ENCODE assay signal across 9 mouse cellular contexts in genomic region chr12:71885717-71886116, GRCm38 (mm10). TPM values are rescaled to one million over a fixed set of nuclear protein-coding genes. Genes with fewer than 3 reads are reported as not detected.
A peak's percentile ranks its signal among the peaks of the same experiment; 100 is the strongest.
DNase-seq lines count a peak whose midpoint lies in the region; ATAC-seq and TF ChIP-seq lines count a peak whose summit lies in the region.
"Had no signal": no experiment of that assay in that cellular context is flagged by ENCODE, and none has a peak within 500 bp of the region (broad histone marks: within the 10 kb centered on the region; RNA-seq: fewer than 3 reads in every experiment).

No protein-coding gene starts in this region.

- intact Hi-C loops in gastrocnemius, adult 2 months (cut with DNase I): loop anchor here (2.0 to 5.0 kb wide), 3 partner anchors 21 to 92 kb away; partner anchors contain the start of gene Daam1
- intact Hi-C loops in gastrocnemius, postnatal 36 days (cut with DNase I): no loop called here

- H3K4me2 ChIP-seq in heart, embryonic 16.5 days (ENCODE audit: low read depth, low read length): peak overlapping the region; percentile 50
- peak overlapping the region; percentile 15 for H3K4me2 ChIP-seq in lung, embryonic 16.5 days (ENCODE audit: low read depth, low read length)
- H3K4me2 ChIP-seq: midbrain, embryonic 12.5 days had no signal

- H3K27me3 ChIP-seq in heart, embryonic 16.5 days (ENCODE audit: control insufficient read depth, insufficient read depth, low read length): no peaks in the 10 kb centered on the region
- H3K27me3 ChIP-seq in lung, embryonic 16.5 days (ENCODE audit: control insufficient read depth, insufficient read depth, low read depth, low read length): no peaks in the 10 kb centered on the region
- H3K27me3 ChIP-seq: midbrain, embryonic 12.5 days had no signal

- DNase-seq in gastrocnemius, adult 2 months: peak; percentile 55
- DNase-seq in gastrocnemius, postnatal 36 days: no peak
- peak; percentile 48 for DNase-seq in NIH3T3 (ENCODE audit: low read depth)
- no peak for DNase-seq in cerebellum, adult 9-11 months
- no peak for DNase-seq in frontal cortex, postnatal 10 days (ENCODE audit: low spot score in 2 of 2)
- no peak for DNase-seq in thymus, postnatal 0 days (ENCODE audit: low spot score)

- 0 out of 2 replicates have a peak, but pooled peaks cover 3% of the 10 kb centered on the region for H3K36me3 ChIP-seq in heart, embryonic 16.5 days (ENCODE audit: control insufficient read depth, insufficient read depth)
- no peaks in the 10 kb centered on the region for H3K36me3 ChIP-seq in lung, embryonic 16.5 days (ENCODE audit: control insufficient read depth, insufficient read depth, low read length)
- H3K36me3 ChIP-seq: midbrain, embryonic 12.5 days had no signal

- peak overlapping the region; percentile 56 for H3K4me3 ChIP-seq in gastrocnemius, adult 2 months
- H3K4me3 ChIP-seq in heart, embryonic 16.5 days (ENCODE audit: low read length): peak overlapping the region; percentile 24
- no peak overlapping the region for H3K4me3 ChIP-seq in lung, embryonic 16.5 days (ENCODE audit: low read length)
- H3K4me3 ChIP-seq: midbrain, embryonic 12.5 days had no signal

- TF ChIP-seq CTCF in gastrocnemius, adult 2 months (IDR thresholded peaks at IDR 0.05): no peak

- H3K9ac ChIP-seq in heart, embryonic 16.5 days (ENCODE audit: low read length): peak overlapping the region; percentile 55
- H3K9ac ChIP-seq in lung, embryonic 16.5 days (ENCODE audit: low read length): no peak overlapping the region
- H3K9ac ChIP-seq: midbrain, embryonic 12.5 days had no signal

- H3K27ac ChIP-seq in gastrocnemius, adult 2 months: peak overlapping the region; percentile 85
- peak overlapping the region; percentile 96 for H3K27ac ChIP-seq in heart, embryonic 16.5 days (ENCODE audit: low read length)
- peak overlapping the region; percentile 50 for H3K27ac ChIP-seq in lung, embryonic 16.5 days (ENCODE audit: low read length)
- H3K27ac ChIP-seq: midbrain, embryonic 12.5 days had no signal

- no peak; the same call in 1 of the 2 replicates for ATAC-seq in heart, embryonic 16.5 days (replicated peaks; ENCODE audit: extremely low read depth, insufficient read depth, low FRiP score)
- peak; percentile 16; the same call in 1 of the 2 replicates for ATAC-seq in lung, embryonic 16.5 days (ENCODE audit: low read depth)

- H3K4me1 ChIP-seq in heart, embryonic 16.5 days (ENCODE audit: control insufficient read depth, insufficient read depth, low read length): peaks cover 90% of the 10 kb centered on the region
- peaks cover 52% of the 10 kb centered on the region for H3K4me1 ChIP-seq in lung, embryonic 16.5 days (replicated peaks; ENCODE audit: control insufficient read depth, insufficient read depth, low read length)

- 24% methylated on average over 4 of the region's 4 CpGs for WGBS in heart, embryonic 16.5 days
- 49% methylated on average over 4 of the region's 4 CpGs for WGBS in lung, embryonic 16.5 days

- no peaks in the 10 kb centered on the region for H3K9me3 ChIP-seq in heart, embryonic 16.5 days (replicated peaks; ENCODE audit: control insufficient read depth, low read length)
- H3K9me3 ChIP-seq in lung, embryonic 16.5 days (ENCODE audit: control insufficient read depth, low read length): no peaks in the 10 kb centered on the region
- H3K9me3 ChIP-seq: midbrain, embryonic 12.5 days had no signal

RNA-seq across cellular contexts. Expression of gene Daam1, which starts 54.8 kb away (rescaled TPM):
- total RNA-seq in gastrocnemius, adult 2 months (2021): 10 to 100 TPM in 1 of 2 experiments, 1 to 10 TPM in 1; 8.0 to 12.8 TPM
- total RNA-seq in gastrocnemius, postnatal 36 days (2021): 10 to 100 TPM in 1 of 2 experiments, 1 to 10 TPM in 1; 9.7 to 10.6 TPM
- polyA plus RNA-seq in heart, embryonic 16.5 days (2015; fragmentation: Nextera tagmentation; extraction: Ambion mirVana): 21.6 and 21.7 TPM in 2 replicates
- polyA plus RNA-seq in lung, embryonic 16.5 days (2015; fragmentation: Nextera tagmentation; extraction: Ambion mirVana): 16.0 TPM in 2 replicates
- 3.8 TPM in 2 replicates for polyA plus RNA-seq in thymus, postnatal 0 days (2015; fragmentation: Nextera tagmentation; extraction: Ambion mirVana)

Comparison
In these comparisons a context has a peak if more than half of its experiments do, and no peak if none do; other contexts are left out.
1. DNase-seq: peak in gastrocnemius, adult 2 months (single experiment) and NIH3T3 (single experiment); none in gastrocnemius, postnatal 36 days (0 of 2), cerebellum, adult 9-11 months (single experiment), frontal cortex, postnatal 10 days (0 of 2) and thymus, postnatal 0 days (single experiment).
2. Peak in every context shown above with its lines, with median percentiles within 50 percentile points of each other: H3K27ac ChIP-seq.